Mouse (Mus musculus) E14TG2a.4 (cell line): ENCODE measurements around the gene Hsd11b1.
A peak's percentile ranks its signal among the peaks of the same experiment; 100 is the strongest.

Experiments
- H3K27me3 ChIP-seq: 2 replicates; pipeline ENCODE4 v1.6.1; 2014; ENCODE audit warnings: low read length, control low read depth; ENCODE audit not compliant: insufficient read depth
- H3K36me3 ChIP-seq: 2 replicates; pipeline ENCODE4 v1.6.1; 2014; ENCODE audit warnings: low read length, control low read depth; ENCODE audit not compliant: insufficient read depth
- H3K4me1 ChIP-seq: replicated peaks from 2 replicates; pipeline ENCODE4 v1.6.1; 2014; ENCODE audit warnings: low read depth, low read length, control low read depth
- H3K4me3 ChIP-seq: replicated peaks from 2 replicates; pipeline ENCODE4 v1.5.1; 2014; ENCODE audit warnings: mild to moderate bottlenecking, low read length
- H3K9me3 ChIP-seq: 2 replicates; pipeline ENCODE4 v1.6.1; 2014; ENCODE audit warnings: low read length, control low read depth
- CTCF ChIP-seq: conservative IDR thresholded peaks from 2 replicates; pipeline ENCODE4 v1.5.1; 2014; ENCODE audit warnings: low read length
- NANOG ChIP-seq: IDR thresholded peaks from 2 replicates; pipeline ENCODE4 v1.6.1; 2014; ENCODE audit warnings: borderline replicate concordance, low read length, mixed read lengths
- POU5F1 ChIP-seq: IDR thresholded peaks from 2 replicates; pipeline ENCODE4 v1.6.1; 2014; ENCODE audit warnings: low read length, borderline replicate concordance

Gene Hsd11b1

DNA sequence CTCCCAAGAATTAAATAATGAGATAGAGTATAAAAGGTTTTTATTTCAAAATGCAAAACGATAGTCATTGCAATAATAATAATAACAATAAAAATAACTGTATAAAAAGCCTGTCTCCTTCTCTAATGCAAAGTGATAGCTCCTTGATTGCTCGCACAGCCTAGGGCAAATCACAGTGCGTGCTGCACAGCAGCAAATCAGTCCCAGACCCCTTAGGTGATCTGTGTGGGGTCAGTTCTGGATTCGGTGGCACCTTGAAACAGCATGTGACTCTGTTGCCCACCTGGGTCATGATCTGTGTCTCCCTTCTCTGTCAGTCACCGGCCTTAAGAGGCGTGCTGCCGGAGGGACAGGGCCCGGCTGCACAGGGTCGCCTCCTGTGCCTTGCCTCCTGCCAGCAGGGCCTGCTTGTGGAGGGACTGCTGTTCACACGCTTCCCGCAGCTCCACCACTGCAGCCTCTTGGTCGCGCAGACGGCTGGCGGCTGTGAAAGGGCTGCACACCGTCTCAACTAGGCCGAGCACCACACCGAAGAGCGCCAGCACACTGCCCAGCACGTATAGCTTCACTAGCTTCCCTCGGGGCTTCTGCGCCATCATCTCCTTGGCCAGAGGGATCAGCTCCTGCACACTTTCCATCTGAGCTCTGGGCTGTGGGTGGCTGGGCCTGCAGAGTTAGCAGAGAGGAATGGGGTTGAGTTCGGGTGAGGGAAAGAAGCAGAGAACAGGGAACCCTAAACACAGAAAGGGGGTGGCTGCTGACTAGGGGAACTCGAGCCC, 8.5 kb upstream of the Hsd11b1 start:
- Histone ChIP-seq H3K4me3 (peak overlapping the region; percentile 73), H3K36me3 (no peaks in the 10 kb centered on the region), H3K27me3 (peaks cover 47% of the 10 kb centered on the region), H3K9me3 (no peaks in the 10 kb centered on the region), H3K4me1 (peaks cover 38% of the 10 kb centered on the region)
- TF ChIP-seq NANOG (no peak), CTCF (no peak), POU5F1 (no peak)

DNA sequence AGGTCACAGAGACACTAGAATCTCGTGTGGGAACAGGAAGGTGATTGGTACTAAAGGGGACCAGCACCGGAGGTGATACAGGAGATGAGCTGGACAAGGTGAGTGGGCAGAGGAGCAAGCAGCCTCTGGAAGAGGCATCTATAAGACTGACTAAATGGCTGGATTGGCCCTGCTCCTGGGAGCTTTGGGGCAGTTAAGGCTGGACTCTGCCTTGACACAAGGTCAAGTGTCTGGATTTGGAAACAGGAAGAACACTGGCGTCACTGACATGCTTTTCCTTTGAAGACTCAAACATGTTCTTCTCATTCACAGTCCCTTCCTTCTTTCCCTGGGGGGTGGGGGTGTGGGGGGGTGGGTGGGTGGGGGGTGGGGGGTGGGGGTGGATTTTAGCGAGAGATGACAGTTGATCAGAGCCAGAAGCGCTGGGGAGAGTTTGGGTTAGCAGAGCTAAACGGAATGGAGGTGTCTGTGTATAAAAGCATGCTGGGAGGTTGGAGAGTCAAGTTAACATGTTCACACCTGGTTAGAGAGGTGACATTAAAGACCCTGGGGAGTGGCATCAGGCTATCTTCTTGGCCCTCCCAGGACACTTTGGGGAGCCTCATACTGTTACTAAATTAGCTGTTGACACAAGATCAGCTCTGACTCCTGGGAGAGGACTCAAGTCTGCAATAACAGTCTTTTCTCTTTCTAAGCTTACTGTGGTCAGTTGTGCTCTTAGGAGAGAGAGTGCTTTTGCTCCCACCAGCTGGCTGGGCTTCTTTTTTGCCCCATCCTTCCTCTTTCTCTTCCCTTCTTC, 7.3 kb upstream of the Hsd11b1 start:
- H3K4me1 ChIP-seq, result peaks cover 39% of the 10 kb centered on the region
- no peaks in the 10 kb centered on the region for H3K36me3 ChIP-seq
- H3K9me3 ChIP-seq, result no peaks in the 10 kb centered on the region
- peaks cover 53% of the 10 kb centered on the region for H3K27me3 ChIP-seq
- TF ChIP-seq POU5F1 (no peak), CTCF (no peak), NANOG (no peak)
- H3K4me3 ChIP-seq, result no peak overlapping the region

DNA sequence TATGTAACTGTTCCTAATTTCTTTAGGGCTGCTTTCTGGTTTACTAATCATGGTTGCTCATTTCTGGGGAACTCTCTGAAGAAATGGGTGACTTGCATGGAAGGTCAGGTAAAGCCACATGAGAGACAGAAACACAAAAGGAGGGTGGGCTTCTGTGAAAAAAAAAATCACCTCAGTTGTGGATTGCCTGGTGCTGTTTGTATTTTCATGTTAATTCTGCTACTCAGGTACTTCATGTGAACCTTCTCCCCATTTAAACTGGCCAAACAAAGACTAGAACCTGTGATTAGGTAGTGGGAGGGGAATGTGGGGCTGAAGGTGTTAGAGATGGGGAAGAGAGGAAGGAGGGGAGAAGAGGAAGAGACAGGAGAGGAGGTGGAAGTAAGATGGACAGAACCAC, 1.9 kb upstream of the Hsd11b1 start:
- Histone ChIP-seq H3K27me3 (peaks cover 29% of the 10 kb centered on the region), H3K4me3 (no peak overlapping the region), H3K4me1 (peaks cover 8% of the 10 kb centered on the region), H3K36me3 (no peaks in the 10 kb centered on the region), H3K9me3 (no peaks in the 10 kb centered on the region)
- TF ChIP-seq POU5F1 (no peak), NANOG (peak; percentile 57; the same call in 1 of the 2 replicates)

DNA sequence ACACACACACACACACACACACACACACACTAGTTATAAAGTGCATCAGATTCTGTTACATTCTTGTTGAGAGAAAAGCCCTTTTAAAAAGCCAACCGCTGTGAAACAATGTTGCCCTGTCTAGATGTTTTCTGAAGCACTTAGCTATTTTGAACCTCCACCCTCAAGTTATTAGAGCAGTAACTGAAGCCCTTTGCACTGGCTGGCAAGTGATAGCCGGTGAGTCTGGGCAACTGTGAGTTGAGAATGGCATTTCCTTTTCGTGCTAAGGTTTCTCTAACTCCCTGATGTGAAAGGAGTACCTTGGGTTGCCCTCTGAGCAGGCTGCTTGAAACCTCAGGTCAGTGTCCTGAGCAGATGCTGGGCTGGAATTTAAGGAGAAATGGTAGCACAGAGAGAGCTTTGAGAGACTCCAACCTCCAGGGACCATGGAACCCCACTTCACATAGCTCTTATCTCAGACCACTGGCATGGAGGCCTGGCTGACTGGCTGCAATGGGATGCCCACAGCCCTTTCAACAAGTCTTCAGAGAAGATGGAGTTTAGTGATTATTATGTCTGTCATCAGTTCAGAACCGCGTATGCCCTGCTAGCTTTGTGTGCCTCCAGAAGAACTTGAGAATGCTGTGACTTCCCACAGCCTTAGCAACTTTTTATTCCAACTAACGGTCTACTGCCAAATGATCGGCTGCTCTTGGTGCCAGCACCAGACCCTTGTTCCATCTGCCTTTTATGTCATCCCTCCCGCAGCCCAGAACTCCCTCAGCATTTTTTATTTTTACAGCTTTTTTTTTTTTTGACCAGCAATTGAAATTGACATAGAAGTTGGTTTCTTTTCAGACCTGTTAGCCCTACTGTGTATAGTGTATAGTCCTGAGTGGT, 608 bp downstream of the Hsd11b1 start:
- H3K4me1 ChIP-seq, result peaks cover 8% of the 10 kb centered on the region
- H3K36me3 ChIP-seq, result no peaks in the 10 kb centered on the region
- peaks cover 14% of the 10 kb centered on the region for H3K27me3 ChIP-seq
- no peaks in the 10 kb centered on the region for H3K9me3 ChIP-seq
- no peak for TF ChIP-seq NANOG
- no peak for TF ChIP-seq CTCF
- no peak for TF ChIP-seq POU5F1
- no peak overlapping the region for H3K4me3 ChIP-seq

DNA sequence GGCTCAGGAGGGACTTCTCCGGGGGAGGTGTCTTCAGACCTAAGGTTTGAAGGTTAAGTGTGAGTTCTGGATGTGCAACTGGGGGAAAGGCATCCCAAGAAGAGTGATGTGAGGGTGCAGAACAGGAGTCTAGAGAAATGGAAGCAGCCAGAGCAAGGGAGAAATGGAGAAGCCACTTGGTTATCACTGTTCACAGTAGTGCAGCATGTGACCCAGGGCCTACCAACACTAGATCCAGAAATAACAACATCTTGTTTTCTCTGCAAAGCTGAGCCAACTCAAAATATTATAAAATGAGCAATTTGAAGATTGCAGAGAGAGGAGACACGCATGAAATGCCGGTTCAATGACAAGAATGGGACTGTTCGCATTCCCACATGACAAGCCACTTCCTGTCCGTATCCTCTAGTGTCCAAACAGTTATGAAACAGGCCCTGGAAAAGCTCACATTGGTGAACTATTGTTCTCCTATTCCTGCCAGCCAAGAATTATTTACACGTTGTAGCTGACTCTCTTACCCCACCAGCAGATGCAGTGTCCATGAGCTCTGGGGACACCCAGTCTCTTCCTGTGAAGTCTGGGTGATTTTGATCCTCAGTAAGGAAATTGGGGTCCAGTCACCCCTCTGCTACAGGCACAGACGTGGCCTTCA, 1.9 kb downstream of the Hsd11b1 start:
- no peak for TF ChIP-seq CTCF
- no peak for TF ChIP-seq POU5F1
- no peak for TF ChIP-seq NANOG

DNA sequence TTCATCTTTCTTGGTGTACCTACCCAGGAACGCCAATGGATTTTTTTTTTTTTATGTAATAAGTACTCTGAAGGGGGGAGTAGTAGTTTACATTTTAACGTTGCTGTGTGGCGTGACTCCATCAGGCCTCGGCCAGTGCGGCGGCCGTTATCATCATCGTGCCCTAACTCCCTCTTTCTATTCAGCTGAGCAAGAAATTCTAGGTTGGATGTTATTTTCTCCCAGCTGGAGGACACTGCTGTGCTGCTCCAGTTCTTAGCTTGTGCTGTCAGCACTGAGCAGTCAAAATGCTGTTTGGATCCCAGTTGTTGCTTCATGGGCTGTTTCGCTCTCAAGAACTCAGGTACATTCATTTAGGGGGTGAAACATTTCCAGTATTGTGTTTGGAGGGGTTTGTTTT, 4.3 kb downstream of the Hsd11b1 start:
- Histone ChIP-seq H3K36me3 (no peaks in the 10 kb centered on the region), H3K27me3 (no peaks in the 10 kb centered on the region)

More for the DNA sequence above, 1.9 kb downstream of the Hsd11b1 start:
- peaks cover 2% of the 10 kb centered on the region; the same call in 1 of the 2 replicates for H3K27me3 ChIP-seq
- no peak overlapping the region for H3K4me3 ChIP-seq
- peaks cover 8% of the 10 kb centered on the region for H3K4me1 ChIP-seq
- H3K9me3 ChIP-seq, result no peaks in the 10 kb centered on the region
- no peaks in the 10 kb centered on the region for H3K36me3 ChIP-seq

DNA sequence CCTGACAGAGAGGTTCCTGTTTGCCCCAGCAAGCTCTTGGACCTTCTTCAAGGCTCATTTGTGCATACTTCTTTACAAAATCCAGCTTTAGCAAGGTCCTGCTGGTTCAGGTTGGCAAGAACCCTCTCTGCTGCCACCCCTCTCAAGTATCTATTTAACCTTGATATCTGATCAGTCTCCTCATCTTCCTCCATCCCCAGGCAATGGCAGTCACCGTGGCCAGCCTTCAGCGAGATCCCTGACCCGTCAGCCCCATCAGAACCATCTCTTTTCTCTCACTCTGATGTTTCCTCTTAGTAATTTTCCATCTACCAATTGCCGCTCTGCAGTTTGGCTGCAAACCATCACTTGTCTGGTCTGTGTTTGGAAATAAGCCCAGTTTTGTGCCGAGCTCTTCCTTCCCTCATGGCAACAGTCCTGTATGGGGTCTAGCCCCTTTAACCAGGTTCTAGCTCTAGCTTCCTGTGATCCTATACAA, 7.2 kb downstream of the Hsd11b1 start:
- H3K4me3 ChIP-seq, result no peak overlapping the region
- no peaks in the 10 kb centered on the region for H3K27me3 ChIP-seq
- H3K36me3 ChIP-seq, result no peaks in the 10 kb centered on the region
- TF ChIP-seq POU5F1, result no peak
- no peak for TF ChIP-seq CTCF
- no peak for TF ChIP-seq NANOG
- H3K9me3 ChIP-seq, result no peaks in the 10 kb centered on the region
- no peaks in the 10 kb centered on the region for H3K4me1 ChIP-seq

More for the DNA sequence above, 4.3 kb downstream of the Hsd11b1 start:
- Histone ChIP-seq H3K4me3 (no peak overlapping the region), H3K4me1 (no peaks in the 10 kb centered on the region), H3K9me3 (no peaks in the 10 kb centered on the region)
- TF ChIP-seq POU5F1, result no peak
- TF ChIP-seq NANOG, result no peak
- TF ChIP-seq CTCF, result no peak
